Mouse (Mus musculus): ENCODE data around the gene Gm21860. TPM values are rescaled to one million over a fixed set of nuclear protein-coding genes. Genes with fewer than 3 reads are reported as not detected.
"Not testable (repeated sequence)": the region's sequence is repeated elsewhere in the genome, so short reads cannot be mapped to it uniquely, and the experiment has no call there.

The Gm21860 gene
- total RNA-seq, 2 experiments from 2014 or later, result not detected

DNA sequence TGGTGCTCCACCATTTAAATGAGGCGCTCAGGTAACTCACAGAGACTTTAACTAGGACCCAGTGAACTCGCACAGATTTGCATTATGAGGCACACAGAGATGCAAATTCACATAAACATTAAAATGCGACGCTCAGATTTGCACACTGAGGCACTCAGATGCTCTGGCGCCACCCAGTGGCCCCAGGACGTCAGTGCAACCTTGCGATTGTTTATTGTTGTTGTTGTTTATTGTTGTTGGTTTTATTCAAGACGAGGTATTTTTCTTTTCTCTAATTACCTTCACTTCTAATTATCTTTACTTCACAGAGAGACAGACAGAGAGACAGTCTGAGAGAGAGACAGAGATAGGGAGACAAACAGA lies 20.3 kb downstream of the Gm21860 start:
- 0 out of 2 replicates have a peak, but pooled peaks have one; percentile 32 for ATAC-seq (replicated peaks; ENCODE audit: low FRiP score, poor library complexity, severe bottlenecking)

DNA sequence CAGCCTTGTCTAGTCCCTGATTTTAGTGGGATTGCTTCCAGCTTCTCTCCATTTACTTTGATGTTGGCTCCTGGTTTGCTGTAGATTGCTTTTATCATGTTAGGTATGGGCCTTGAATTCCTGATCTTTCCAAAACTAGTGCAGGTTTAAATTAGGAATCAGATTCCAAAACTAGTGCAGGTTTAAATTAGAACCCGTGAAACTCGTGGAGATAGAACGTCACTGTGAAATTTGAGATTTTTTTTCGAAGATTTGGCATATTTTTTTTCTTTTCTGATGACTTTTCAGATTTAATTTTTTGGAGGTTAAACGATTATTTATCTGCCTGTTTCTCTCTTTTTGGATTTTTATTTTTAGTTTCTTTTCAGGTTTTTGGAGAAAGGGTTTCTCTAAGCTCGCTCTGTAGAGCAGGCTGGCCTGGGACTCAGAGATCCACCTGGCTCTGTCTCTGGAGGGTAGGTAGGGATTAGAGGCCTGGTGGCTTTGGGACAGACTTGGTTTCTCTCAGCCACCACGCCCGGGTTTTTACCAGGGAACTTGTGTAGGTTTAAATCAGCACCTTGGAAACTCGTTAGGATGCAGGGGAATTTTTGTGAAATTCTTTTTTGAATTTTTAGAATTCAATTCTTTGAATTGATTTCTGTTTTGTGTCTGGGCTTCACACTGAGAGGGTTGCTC lies 20.8 kb downstream of the Gm21860 start:
- ATAC-seq (replicated peaks; ENCODE audit: low FRiP score, poor library complexity, severe bottlenecking), result not testable (repeated sequence)

DNA sequence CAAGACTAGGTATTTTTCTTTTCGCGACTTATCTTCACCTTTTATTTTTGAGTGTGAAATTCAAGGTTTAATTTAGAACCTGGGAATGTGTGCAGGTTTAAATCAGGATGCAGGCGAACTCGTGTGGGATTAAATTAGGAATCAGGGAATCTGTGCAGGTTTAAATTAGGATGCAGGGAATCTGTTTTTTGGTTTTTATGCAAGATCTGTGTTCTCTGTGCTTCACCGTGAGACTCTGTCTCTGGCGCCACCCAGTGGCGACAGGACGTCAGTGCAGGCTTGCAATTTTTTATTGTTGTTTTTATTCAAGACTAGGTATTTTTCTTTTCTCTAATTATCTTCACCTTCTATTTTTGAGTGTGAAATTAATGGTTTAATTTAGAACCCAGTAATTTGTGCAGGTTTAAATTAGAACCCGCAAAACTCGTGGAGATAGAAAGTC lies 22.5 kb downstream of the Gm21860 start:
- peak; percentile 60 for ATAC-seq (replicated peaks; ENCODE audit: low FRiP score, poor library complexity, severe bottlenecking)

DNA sequence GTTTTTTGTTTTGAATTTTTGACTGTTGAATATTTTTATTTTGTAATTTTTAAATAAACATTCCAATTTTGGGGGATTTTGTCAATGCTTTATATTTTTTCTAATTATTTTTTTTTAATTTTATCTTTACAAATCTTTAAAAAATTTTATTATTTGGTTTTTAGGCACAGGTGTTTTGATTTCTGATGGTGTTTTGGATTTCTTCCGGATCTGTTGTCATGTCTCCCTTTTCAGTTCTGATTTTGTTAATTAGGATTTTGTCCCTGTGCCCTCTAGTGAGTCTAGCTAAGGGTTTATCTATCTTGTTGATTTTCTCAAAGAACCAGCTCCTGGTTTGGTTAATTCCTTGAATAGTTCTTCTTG lies 23.0 kb downstream of the Gm21860 start:
- not testable (repeated sequence) for ATAC-seq (replicated peaks; ENCODE audit: low FRiP score, poor library complexity, severe bottlenecking)

DNA sequence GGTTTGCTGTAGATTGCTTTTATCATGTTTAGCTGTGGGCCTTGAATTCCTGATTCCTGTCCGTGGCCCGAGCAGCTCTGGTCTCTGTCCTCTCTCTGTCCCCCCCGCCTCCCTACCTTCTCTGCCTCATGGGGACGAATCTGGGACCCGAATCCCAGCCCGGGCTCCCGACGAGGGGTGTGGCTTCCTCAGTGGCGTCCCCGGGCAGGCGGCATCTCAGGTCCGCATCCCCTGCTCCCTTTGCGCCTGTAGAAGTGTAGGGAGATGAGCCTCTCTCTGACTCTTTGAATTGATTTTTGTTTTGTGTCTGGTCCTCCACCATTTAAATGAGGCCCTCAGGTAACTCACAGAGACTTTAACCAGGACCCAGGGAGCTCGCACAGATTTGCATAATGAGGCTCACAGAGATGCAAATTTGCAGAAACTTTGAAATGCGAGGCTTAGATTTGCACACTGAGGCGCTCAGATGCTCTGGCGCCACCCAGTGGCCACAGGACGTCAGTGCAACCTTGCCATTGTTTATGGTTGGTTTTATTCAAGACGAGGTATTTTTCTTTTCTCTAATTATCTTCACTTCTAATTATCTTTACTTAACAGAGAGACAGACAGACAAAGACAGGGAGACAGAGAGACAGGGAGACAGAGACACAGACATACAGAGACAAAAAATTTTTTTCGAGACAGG lies 23.6 kb downstream of the Gm21860 start:
- ATAC-seq (replicated peaks; ENCODE audit: low FRiP score, poor library complexity, severe bottlenecking), result peak; percentile 78

DNA sequence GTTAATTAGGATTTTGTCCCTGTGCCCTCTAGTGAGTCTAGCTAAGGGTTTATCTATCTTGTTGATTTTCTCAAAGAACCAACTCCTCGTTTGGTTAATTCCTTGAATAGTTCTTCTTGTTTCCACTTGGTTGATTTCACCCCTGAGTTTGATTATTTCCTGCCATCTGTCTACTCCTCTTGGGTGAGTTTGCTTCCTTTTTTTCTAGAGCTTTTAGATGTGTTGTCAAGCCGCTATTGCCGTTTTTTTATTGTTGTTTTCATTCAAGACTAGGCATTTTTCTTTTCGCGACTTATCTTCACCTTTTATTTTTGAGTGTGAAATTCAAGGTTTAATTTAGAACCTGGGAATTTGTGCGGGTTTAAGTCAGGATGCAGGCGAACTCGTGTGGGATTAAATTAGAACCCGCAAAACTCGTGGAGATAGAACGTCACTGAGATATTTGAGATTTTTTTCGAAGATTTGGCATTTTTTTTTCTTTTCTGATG lies 24.8 kb downstream of the Gm21860 start:
- ATAC-seq (replicated peaks; ENCODE audit: low FRiP score, poor library complexity, severe bottlenecking), result not testable (repeated sequence)

DNA sequence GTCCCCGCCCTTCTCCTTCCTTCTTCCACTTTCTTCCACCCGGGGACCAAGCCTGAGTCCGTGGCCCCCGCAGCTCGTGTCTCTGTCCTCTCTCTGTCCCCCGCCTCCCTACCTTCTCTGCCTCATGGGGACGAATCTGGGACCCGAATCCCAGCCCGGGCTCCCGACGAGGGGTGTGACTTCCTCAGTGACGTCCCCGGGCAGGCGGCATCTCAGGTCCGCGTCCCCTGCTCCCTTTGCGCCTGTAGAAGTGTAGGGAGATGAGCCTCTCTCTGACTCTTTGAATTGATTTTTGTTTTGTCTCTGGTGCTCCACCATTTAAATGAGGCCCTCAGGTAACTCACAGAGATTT lies 25.7 kb downstream of the Gm21860 start:
- peak; percentile 72 for ATAC-seq (replicated peaks; ENCODE audit: low FRiP score, poor library complexity, severe bottlenecking)

DNA sequence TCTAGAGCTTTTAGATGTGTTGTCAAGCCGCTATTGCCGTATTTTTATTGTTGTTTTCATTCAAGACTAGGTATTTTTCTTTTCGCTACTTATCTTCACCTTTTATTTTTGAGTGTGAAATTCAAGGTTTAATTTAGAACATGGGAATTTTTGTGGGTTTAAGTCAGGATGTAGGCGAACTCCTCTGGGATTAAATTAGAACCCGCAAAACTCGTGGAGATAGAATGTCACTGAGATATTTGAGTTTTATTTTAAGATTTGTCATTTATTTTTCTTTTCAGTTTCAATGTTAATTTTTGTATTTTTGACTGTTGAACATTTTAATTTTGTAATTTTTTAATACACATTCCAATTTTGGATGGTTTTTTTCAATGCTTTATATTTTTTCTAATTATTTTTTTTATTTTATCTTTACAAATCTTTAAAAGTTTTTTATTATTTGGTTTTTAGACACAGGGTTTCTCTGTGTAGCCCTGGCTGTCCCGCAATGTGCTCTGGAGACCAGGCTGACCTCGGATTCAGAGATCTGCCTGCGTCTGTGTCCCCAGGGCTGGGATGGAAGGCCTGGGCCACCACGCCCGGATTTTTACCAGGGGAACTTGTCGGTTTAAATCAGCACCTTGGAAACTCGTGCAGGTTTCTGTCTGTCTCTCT lies 26.2 kb downstream of the Gm21860 start:
- not testable (repeated sequence) for ATAC-seq (replicated peaks; ENCODE audit: low FRiP score, poor library complexity, severe bottlenecking)

DNA sequence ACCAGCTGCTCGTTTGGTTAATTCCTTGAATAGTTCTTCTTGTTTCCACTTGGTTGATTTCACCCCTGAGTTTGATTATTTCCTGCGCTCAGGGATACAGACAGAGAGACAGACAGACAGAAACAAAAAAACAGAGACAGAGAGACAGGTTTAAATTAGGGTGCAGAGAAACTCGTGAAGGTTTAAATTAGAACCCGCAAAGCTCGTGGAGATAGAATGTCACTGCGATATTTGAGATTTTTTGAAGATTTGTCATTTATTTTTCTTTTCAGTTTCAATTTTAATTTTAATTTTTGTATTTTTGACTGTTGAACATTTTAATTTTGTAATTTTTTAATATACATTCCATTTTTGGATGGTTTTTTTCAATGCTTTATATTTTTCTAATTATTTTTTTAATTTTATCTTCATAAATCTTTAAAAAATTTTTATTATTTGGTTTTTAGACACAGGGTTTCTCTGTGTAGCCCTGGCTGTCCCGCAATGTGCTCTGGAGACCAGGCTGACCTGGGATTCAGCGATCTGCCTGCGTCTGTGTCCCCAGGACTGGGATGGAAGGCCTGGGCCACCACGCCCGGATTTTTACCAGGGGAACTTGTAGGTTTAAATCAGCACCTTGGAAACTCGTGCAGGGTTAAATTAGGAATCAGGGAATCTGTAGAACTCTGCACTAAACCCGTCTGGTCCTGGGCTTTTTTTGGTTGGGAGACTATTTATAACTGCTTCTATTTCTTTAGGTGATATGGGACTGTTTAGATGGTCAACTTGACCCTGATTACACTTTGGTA lies 27.3 kb downstream of the Gm21860 start:
- ATAC-seq (replicated peaks; ENCODE audit: low FRiP score, poor library complexity, severe bottlenecking), result not testable (repeated sequence)

DNA sequence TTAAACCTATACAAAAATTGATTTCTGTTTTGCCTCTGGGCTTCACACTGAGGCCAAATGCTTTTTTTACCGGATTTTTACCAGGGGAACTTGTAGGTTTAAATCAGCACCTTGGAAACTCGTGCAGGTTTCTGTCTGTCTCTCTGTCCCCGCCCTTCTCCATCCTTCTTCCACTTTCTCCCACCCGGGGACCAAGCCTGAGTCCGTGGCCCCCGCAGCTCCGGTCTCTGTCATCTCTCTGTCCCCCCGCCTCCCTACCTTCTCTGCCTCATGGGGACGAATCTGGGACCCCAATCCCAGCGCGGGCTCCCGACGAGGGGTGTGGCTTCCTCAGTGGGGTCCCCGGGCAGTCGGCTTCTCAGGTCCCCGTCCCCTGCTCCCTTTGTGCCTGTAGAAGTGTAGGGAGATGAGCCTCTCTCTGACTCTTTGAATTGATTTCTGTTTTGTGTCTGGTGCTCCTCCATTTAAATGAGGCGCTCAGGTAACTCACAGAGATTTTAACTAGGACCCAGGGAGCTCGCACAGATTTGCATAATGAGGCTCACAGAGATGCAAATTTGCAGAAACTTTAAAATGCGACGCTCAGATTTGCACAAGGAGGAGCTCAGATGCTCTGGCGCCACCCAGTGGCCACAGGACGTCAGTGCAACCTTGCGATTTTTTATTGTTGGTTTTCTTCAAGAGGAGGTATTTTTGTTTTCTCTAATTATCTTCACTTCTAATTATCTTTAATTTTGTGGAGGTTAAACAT lies 28.7 kb downstream of the Gm21860 start:
- ATAC-seq (replicated peaks; ENCODE audit: low FRiP score, poor library complexity, severe bottlenecking), result 0 out of 2 replicates have a peak, but pooled peaks have one; percentile 30

DNA sequence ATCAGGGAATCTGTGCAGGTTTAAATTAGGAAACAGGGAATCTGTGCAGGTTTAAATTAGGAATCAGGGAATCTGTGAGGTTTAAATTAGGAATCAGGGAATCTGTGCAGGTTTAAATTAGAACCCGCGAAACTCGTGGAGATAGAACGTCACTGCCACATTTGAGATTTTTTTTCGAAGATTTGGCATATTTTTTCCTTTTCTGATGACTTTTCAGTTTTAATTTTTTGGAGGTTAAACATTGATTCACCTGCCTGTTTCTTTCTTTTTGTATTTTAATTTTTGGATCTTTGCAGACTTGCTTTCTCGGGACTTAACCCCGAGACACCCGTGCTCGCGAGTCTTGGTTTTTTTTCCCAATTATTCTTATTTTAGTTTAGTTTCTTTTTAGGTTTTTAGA lies 29.5 kb downstream of the Gm21860 start:
- ATAC-seq (replicated peaks; ENCODE audit: low FRiP score, poor library complexity, severe bottlenecking), result not testable (repeated sequence)

DNA sequence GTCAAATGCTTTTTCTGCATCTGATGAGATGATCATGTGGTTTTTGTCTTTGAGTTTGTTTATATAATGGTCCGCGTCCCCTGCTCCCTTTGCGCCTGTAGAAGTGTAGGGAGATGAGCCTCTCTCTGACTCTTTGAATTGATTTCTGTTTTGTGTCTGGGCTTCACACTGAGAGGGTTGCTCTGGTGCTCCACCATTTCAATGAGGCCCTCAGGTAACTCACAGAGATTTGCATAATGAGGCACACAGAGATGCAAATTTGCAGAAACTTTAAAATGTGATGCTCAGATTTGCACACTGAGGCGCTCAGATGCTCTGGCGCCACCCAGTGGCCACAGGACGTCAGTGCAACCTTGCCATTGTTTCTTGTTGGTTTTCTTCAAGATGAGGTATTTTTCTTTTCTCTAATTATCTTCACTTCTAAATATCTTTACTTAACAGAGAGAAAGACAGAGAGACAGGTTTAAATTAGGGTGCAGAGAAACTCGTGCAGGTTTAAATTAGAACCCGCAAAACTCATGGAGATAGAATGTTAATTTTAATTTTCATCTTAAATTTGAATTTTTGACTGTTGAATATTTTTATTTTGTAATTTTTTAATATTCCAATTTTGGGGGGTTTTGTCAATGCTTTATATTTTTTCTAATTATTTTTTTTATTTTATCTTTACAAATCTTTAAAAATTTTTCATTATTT lies 30.5 kb downstream of the Gm21860 start:
- ATAC-seq (replicated peaks; ENCODE audit: low FRiP score, poor library complexity, severe bottlenecking), result not testable (repeated sequence)

DNA sequence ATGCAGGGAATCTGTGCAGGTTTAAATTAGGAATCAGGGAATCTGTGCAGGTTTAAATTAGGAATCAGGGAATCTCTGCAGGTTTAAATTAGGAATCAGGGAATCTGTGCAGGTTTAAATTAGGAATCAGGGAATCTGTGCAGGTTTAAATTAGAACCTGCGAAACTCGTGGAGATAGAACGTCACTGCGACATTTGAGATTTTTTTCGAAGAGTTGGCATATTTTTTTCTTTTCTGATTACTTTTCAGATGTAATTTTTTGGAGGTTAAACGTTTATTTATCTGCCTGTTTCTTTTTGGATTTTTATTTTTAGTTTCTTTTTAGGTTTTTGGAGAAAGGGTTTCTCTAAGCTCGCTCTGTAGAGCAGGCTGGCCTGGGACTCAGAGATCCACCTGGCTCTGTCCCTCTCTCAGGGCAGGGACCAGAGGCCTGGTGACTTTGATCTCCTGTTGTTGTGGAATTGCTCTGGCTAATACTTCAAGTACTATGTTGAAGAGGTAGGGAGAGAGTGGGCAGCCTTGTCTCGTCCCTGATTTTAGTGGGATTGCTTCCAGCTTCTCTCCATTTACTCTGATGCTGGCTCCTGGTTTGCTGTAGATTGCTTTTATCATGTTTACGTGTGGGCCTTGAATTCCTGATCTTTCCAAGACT lies 31.2 kb downstream of the Gm21860 start:
- not testable (repeated sequence) for ATAC-seq (replicated peaks; ENCODE audit: low FRiP score, poor library complexity, severe bottlenecking)

DNA sequence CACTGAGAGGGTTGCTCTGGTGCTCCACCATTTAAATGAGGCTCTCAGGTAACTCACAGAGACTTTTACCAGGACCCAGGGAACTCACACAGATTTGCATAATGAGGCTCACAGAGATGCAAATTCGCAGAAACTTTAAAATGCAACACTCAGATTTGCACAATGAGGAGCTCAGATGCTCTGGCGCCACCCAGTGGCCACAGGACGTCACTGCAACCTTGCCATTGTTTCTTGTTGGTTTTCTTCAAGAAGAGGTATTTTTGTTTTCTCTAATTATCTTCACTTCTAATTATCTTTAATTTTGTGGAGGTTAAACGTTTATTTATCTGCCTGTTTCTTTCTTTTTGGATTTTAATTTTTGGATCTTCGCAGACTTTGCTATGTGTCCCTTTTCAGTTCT lies 34.1 kb downstream of the Gm21860 start:
- ATAC-seq (replicated peaks; ENCODE audit: low FRiP score, poor library complexity, severe bottlenecking), result not testable (repeated sequence)

DNA sequence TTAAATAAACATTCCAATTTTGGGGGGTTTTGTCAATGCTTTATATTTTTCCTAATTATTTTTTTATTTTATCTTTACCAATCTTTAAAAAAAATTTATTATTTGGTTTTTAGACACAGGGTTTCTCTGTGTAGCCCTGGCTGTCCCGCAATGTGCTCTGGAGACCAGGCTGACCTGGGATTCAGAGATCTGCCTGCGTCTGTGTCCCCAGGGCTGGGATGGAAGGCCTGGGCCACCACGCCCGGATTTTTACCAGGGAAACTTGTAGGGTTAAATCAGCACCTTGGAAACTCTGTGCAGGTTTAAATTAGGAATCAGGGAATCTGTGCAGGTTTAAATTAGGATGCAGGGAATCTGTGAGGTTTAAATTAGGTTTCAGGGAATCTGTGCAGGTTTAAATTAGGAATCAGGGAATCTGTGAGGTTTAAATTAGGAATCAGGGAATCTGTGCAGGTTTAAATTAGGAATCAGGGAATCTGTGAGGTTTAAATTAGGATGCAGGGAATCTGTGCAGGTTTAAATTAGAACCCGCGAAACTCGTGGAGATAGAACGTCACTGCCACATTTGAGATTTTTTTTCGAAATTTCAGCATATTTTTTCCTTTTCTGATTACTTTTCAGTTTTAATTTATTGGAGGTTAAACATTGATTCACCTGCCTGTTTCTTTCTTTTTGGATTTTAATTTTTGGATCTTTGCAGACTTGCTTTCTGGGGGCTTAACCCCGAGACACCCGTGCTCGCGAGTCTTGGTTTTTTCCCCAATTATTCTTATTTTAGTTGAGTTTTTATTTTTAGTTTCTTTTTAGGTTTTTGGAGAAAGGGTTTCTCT lies 35.0 kb downstream of the Gm21860 start:
- not testable (repeated sequence) for ATAC-seq (replicated peaks; ENCODE audit: low FRiP score, poor library complexity, severe bottlenecking)

DNA sequence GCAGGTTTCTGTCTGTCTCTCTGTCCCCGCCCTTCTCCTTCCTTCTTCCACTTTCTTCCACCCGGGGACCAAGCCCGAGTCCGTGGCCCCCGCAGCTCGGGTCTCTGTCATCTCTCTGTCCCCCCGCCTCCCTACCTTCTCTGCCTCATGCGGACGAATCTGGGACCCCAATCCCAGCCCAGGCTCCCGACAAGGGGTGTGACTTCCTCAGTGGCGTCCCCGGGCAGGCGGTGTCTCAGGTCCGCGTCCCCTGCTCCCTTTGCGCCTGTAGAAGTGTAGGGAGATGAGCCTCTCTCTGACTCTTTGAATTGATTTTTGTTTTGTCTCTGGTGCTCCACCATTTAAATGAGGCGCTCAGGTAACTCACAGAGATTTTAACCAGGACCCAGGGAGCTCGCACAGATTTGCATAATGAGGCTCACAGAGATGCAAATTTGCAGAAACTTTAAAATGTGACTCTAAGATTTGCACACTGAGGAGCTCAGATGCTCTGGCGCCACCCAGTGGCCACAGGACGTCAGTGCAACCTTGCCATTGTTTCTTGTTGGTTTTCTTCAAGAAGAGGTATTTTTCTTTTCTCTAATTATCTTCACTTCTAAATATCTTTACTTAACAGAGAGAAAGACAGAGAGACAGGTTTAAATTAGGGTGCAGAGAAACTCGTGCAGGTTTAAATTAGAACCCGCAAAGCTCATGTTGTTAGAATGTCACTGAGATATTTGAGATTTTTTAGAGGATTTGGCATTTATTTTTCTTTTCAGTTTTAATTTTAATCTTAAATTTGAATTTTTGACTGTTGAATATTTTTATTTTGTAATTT lies 35.8 kb downstream of the Gm21860 start:
- ATAC-seq (replicated peaks; ENCODE audit: low FRiP score, poor library complexity, severe bottlenecking), result peak; percentile 98

DNA sequence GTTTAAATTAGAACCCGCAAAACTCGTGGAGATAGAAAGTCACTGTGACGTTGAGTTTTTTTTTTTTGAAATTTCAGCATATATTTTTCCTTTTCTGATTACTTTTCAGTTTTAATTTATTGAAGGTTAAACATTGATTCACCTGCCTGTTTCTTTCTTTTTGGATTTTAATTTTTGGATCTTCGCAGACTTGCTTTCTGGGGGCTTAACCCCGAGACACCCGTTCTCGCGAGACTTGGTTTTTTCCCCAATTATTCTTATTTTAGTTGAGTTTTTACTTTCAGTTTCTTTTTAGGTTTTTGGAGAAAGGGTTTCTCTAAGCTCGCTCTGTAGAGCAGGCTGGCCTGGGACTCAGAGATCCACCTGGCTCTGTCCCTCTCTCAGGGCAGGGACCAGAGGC lies 36.6 kb downstream of the Gm21860 start:
- ATAC-seq (replicated peaks; ENCODE audit: low FRiP score, poor library complexity, severe bottlenecking), result not testable (repeated sequence)
